Mouse (Mus musculus) heart, adult 2 months (tissue): ENCODE results near the gene Rnaset2a.
"Not testable (repeated sequence)": the region's sequence is repeated elsewhere in the genome, so short reads cannot be mapped to it uniquely, and the experiment has no call there.

Source experiments
- CTCF ChIP-seq: fragments of 200-600 bp; IDR thresholded peaks from 2 replicates; pipeline ENCODE4 v1.8.1; 2022; ENCODE audit warnings: antibody characterized with exemption, mild to moderate bottlenecking, moderate library complexity
- POLR2A ChIP-seq: fragments of 200-500 bp; IDR thresholded peaks from 2 replicates; pipeline ENCODE4 v1.6.1; 2011; ENCODE audit warnings: mild to moderate bottlenecking, low read depth, low read length, control low read depth; ENCODE audit not compliant: insufficient read depth

DNA sequence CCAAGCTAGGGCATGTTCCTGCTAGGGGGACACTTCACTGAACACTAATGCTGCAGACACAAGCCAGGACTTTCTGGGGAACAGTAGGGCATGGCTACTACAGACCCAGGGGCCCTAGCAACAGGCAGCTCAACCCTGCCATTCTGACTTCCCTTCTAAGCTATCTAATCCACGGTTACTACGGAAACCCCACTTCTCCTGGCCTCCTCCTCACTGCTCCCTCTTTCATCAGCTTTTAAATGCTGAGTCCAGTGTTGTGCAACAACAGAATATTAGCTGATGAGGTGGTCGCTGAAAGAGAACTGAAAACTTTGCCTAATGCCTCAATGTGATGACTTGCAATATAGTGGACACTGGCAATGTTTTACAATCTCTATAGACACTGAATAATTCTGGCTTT lies 7.7 kb downstream of the Rnaset2a start:
- not testable (repeated sequence) for TF ChIP-seq CTCF, POLR2A
